Mouse (Mus musculus): ENCODE results near the gene Hba-x. TPM values are rescaled to one million over a fixed set of nuclear protein-coding genes. Genes with fewer than 3 reads are reported as not detected.
A peak's percentile ranks its signal among the peaks of the same experiment; 100 is the strongest.
"Not testable (repeated sequence)": the region's sequence is repeated elsewhere in the genome, so short reads cannot be mapped to it uniquely, and the experiment has no call there.

Gene Hba-x
- polyA plus RNA-seq, 1 experiment: not detected

DNA sequence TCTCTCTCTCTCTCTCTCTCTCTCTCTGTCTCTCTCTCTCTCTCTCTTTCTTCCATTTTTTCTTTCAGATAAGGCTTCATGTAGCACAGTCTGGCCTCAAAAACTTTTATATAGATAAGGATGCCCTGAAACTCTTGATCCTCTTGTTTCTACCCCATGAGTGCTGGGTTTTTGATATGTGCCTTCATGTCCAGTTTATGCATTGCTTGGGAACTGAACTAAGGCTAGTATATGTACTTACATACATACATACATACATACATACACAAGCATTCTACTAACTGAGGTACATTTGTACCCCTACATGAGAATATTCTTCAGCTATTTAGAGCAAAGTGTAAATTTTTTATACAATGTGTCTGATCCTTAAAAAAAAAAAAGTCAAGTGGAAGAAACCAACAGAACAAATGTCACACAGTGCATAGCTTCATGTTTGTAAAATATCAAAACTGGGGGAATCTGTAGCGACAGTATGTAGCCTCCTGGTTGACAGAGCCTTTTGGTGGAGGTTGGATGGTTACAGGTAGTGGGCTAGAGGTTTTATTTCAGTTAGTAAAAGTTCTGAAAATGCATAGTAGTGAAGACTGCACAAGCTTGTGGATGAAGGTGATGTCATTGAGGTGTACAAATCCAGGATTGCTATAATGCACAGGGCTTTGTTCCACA lies 21.8 kb downstream of the Hba-x start:
- H3K27me3 ChIP-seq (replicated peaks): peaks cover 39% of the 10 kb centered on the region
- TF ChIP-seq FLI1 (IDR thresholded peaks at IDR 0.05; ENCODE audit: low read length) (no peak), GATA1 (IDR thresholded peaks at IDR 0.05; ENCODE audit: borderline replicate concordance, low read length) (no peak)
- H3K4me3 ChIP-seq (replicated peaks): no peak overlapping the region
- H3K36me3 ChIP-seq (replicated peaks; ENCODE audit: low read length): no peaks in the 10 kb centered on the region
- peaks cover 12% of the 10 kb centered on the region for H3K4me1 ChIP-seq
- no peaks in the 10 kb centered on the region for H3K9me3 ChIP-seq

DNA sequence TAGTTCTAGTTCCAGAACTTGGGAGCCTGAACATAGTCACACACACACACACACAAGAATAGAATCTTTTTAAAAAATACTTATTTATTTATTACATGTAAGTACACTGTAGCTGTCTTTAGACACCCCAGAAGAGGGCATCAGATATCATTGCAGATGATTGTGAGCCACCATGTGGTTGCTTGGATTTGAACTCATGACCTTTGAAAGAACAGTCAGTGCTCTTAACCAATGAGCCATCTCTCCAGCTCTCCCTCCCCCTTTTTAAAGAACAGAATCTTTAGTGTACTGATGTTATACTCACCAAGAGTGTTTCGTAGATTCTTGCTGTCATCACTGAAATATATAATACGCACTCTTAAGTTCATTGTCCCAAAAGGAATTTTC lies 22.3 kb downstream of the Hba-x start:
- no peak overlapping the region for H3K4me3 ChIP-seq (replicated peaks)

DNA sequence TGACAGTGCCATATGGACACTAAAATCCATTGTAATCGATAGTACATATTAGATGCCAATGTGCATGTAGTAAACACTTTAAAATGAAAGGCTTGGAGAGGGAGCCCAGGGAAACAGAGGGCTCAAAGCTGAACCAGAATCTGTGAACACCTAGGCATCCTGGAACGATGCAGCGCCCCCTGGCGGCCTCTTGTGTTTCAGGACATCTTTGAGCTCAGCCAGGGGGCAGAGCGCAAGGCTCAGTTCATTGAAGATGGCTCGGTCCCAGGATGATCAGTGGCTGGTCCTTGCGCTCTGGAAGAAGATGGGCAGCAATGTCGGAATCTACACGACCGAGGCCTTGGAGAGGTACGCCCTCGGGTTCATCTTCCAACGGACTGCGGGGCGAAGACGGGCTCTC lies 23.7 kb downstream of the Hba-x start, which contains the start of gene Hbq1a:
Gene Hbq1a (plus strand): TSS at position 205 of the 400 bp plus-strand sequence.
- peak within 1 kb of the TSS; percentile 28 for H3K4me3 ChIP-seq (replicated peaks)
- not testable (repeated sequence) for H3K4me1 ChIP-seq; H3K36me3 ChIP-seq (replicated peaks; ENCODE audit: low read length); H3K9me3 ChIP-seq
- H3K27me3 ChIP-seq (replicated peaks): peaks cover 38% of the 10 kb centered on the region

More for the DNA sequence above, 22.3 kb downstream of the Hba-x start:
- no peaks in the 10 kb centered on the region for H3K9me3 ChIP-seq
- H3K36me3 ChIP-seq (replicated peaks; ENCODE audit: low read length): no peaks in the 10 kb centered on the region
- TF ChIP-seq FLI1 (IDR thresholded peaks at IDR 0.05; ENCODE audit: low read length) (no peak), GATA1 (IDR thresholded peaks at IDR 0.05; ENCODE audit: borderline replicate concordance, low read length) (no peak)
- peaks cover 43% of the 10 kb centered on the region for H3K27me3 ChIP-seq (replicated peaks)
- peaks cover 16% of the 10 kb centered on the region for H3K4me1 ChIP-seq

DNA sequence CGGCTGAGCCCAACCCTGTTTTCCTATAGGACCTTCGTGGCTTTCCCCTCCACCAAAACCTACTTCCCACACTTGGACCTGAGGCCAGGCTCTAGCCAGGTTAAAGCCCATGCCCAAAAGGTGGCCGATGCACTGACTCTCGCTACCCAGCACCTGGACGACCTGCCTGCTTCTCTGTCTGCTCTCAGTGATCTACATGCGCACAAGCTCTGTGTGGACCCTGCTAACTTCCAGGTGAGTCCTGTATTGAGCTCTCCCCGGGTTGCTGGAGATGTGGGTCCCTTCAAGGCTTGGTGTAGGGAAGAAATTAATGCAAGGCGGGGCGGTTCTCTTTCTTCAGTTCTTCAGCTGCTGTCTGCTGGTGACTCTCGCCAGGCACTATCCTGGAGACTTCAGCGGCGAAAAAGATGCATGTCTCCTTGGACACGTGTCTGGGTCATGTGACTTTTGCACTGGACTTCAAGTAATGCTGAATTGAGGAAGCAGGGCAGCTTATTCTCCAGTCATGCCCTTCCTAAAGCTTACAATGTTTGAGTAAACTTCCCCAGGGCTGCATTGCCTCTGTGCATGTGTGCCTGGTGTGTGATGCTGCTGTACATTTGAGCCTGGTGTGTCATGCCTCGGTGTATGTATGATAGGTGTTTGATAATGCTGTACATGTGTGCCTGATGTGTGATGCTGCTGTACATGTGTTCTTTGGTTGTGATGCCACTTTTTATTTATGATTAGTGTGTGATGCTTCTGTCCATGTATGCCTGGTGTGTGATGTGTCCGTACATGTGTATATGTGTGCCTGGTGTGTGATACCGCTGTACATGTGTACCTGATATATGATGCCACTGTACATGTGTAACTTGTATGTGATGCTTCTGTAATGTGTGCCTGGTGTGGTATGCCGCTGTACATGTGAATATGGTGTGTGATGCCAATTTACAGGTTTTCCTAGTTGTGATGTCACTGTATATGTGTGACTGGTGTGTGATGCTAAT lies 24.4 kb downstream of the Hba-x start:
- no peaks in the 10 kb centered on the region for H3K36me3 ChIP-seq (replicated peaks; ENCODE audit: low read length)
- H3K9me3 ChIP-seq: no peaks in the 10 kb centered on the region
- H3K4me1 ChIP-seq: peaks cover 8% of the 10 kb centered on the region
- no peak for TF ChIP-seq FLI1 (IDR thresholded peaks at IDR 0.05; ENCODE audit: low read length)
- no peak for TF ChIP-seq GATA1 (IDR thresholded peaks at IDR 0.05; ENCODE audit: borderline replicate concordance, low read length)
- peaks cover 40% of the 10 kb centered on the region for H3K27me3 ChIP-seq (replicated peaks)
- peak overlapping the region; percentile 28 for H3K4me3 ChIP-seq (replicated peaks)

DNA sequence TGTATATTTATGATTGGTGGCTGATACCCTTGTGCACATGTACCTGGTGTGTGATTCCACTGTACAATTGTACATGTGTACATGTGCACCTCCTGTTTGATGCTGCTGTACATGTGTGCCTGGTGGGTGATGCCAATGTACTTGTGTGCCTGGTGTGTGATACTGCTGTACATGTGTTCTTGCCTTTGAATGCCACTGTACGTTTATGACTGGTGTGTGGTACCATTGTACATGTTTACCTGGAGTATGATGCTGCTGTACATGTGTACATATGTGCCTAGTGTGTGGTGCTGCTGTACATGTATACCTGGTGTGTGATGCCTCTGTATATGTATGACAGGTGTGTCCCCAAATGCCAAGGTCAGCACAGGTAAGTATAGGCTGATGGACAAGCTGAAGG lies 25.3 kb downstream of the Hba-x start:
- TF ChIP-seq FLI1 (IDR thresholded peaks at IDR 0.05; ENCODE audit: low read length): no peak
- no peak for TF ChIP-seq GATA1 (IDR thresholded peaks at IDR 0.05; ENCODE audit: borderline replicate concordance, low read length)
- no peaks in the 10 kb centered on the region for H3K36me3 ChIP-seq (replicated peaks; ENCODE audit: low read length)
- H3K27me3 ChIP-seq (replicated peaks): peaks cover 48% of the 10 kb centered on the region
- no peaks in the 10 kb centered on the region for H3K9me3 ChIP-seq
- peak overlapping the region; percentile 65 for H3K4me3 ChIP-seq (replicated peaks)
- H3K4me1 ChIP-seq: peaks cover 13% of the 10 kb centered on the region

DNA sequence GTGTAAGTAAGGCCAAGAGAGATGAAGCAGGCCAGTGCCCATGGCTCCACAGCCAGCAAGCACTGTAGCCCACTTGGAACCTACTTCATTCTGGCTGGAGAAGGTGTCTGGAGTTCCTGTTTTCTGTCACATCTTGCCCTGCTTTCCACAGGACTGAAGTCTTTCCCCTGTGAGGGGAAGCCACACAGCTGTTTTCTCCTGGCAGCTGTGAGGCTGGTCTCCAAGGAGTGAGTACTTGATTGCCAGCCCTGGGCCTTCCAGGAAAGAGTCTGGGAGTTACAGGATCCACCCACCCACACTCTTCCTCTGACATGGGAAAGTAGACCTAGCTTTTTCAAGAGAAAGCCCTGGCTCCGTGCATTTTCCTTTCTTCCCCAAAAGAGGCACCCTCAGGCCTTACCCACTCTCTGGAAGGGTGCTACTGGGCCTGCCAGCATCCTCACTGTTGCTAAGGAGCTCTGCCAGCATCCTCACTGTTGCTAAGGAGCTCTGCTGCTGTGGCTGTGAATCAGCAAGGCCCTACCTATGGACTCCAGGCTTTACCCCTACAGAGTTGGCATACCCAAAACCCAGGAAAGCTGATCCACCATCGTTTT lies 26.7 kb downstream of the Hba-x start:
- H3K27me3 ChIP-seq (replicated peaks): peaks cover 62% of the 10 kb centered on the region
- H3K4me3 ChIP-seq (replicated peaks): no peak overlapping the region
- TF ChIP-seq GATA1 (IDR thresholded peaks at IDR 0.05; ENCODE audit: borderline replicate concordance, low read length) (no peak), FLI1 (IDR thresholded peaks at IDR 0.05; ENCODE audit: low read length) (no peak)
- H3K9me3 ChIP-seq: no peaks in the 10 kb centered on the region
- H3K4me1 ChIP-seq: peaks cover 17% of the 10 kb centered on the region
- no peaks in the 10 kb centered on the region for H3K36me3 ChIP-seq (replicated peaks; ENCODE audit: low read length)

DNA sequence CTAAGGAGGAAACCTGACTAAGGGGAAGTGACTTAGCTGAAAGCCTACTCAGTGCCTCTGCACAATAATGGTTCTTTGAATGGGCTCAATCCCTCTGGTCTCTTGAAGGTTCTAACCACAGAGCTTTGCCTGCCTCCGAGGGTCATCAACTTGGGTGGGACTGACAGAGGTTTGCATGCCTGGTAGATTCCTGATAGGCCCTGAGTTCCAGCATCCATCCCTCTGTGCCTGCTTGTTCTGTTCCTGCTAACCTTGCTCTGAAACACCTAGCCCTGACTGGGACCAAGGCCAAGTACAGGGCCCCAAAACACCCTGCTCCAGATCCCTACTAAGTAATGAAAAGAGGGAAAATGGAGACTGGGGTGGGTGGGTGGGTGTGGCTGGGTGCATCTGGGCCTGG lies 27.3 kb downstream of the Hba-x start:
- H3K36me3 ChIP-seq (replicated peaks; ENCODE audit: low read length): no peaks in the 10 kb centered on the region
- peaks cover 19% of the 10 kb centered on the region for H3K4me1 ChIP-seq
- no peaks in the 10 kb centered on the region for H3K9me3 ChIP-seq
- TF ChIP-seq FLI1 (IDR thresholded peaks at IDR 0.05; ENCODE audit: low read length) (no peak), GATA1 (IDR thresholded peaks at IDR 0.05; ENCODE audit: borderline replicate concordance, low read length) (no peak)
- H3K27me3 ChIP-seq (replicated peaks): peaks cover 67% of the 10 kb centered on the region
- no peak overlapping the region for H3K4me3 ChIP-seq (replicated peaks)

DNA sequence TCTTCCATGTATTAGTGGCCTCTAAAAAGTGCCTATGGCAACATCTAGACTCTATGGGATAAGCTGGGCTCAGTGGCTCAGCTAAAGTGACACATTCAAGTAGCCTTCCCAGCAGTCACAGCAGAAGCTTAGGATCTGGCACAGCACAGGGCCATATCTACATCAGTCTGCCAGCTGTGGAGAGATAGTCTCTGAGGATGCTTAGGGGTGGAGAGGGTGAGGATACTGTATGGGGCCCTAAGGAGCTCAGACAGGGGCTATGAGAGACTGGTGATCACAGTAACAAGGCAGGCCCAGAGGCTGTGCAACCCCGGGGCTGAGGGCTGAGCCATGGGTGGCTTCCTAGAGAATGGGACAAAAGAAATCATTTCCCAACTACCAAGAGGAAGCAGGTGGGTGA lies 30.8 kb downstream of the Hba-x start:
- H3K4me1 ChIP-seq: peaks cover 27% of the 10 kb centered on the region
- peaks cover 84% of the 10 kb centered on the region for H3K27me3 ChIP-seq (replicated peaks)
- H3K36me3 ChIP-seq (replicated peaks; ENCODE audit: low read length): no peaks in the 10 kb centered on the region
- no peak for TF ChIP-seq FLI1 (IDR thresholded peaks at IDR 0.05; ENCODE audit: low read length)
- TF ChIP-seq GATA1 (IDR thresholded peaks at IDR 0.05; ENCODE audit: borderline replicate concordance, low read length): no peak
- no peaks in the 10 kb centered on the region for H3K9me3 ChIP-seq
- no peak overlapping the region for H3K4me3 ChIP-seq (replicated peaks)

DNA sequence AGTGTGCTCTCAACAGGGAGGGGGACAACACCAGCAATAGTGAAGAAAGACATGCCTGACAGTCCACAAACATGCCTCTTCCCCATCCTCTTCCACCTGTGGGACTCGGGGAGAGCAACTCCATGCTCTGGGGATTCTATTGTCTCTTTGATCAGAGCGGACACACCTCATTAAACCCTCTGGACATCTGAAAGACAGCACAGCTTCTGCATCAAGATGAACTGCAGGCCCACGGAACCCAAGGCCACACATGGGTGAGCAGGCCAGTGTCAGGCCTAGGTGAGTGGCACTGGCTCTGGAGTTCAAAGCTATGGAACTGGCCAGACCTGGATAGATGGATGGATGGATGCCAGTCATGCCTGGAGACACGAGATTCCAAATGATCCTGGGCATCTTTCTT lies 33.2 kb downstream of the Hba-x start:
- H3K27me3 ChIP-seq (replicated peaks): peaks cover 81% of the 10 kb centered on the region
- no peaks in the 10 kb centered on the region for H3K36me3 ChIP-seq (replicated peaks; ENCODE audit: low read length)
- no peak overlapping the region for H3K4me3 ChIP-seq (replicated peaks)
- peaks cover 19% of the 10 kb centered on the region; the same call in 1 of the 2 replicates for H3K4me1 ChIP-seq
- no peaks in the 10 kb centered on the region for H3K9me3 ChIP-seq
- TF ChIP-seq FLI1 (IDR thresholded peaks at IDR 0.05; ENCODE audit: low read length) (no peak), GATA1 (IDR thresholded peaks at IDR 0.05; ENCODE audit: borderline replicate concordance, low read length) (no peak)

Measured in megakaryocyte, embryonic 14.5 days (primary cell).